Mouse (Mus musculus): ENCODE results near the gene Nop2. TPM values are rescaled to one million over a fixed set of nuclear protein-coding genes. Genes with fewer than 3 reads are reported as not detected.

Gene Nop2
- total and polyA plus RNA-seq, 3 experiments, result 12.0 to 51.7 (median 40.9) TPM

- DNase-seq, result no peak
These were observed 40.8 kb downstream of the Nop2 start for GRCm38 (mm10) chr6:125172474-125172873.

GRCm38 (mm10) chr6:125173256-125173655 lies 41.5 kb downstream of the Nop2 start:
- DNase-seq, result peak; percentile 85

GRCm38 (mm10) chr6:125175469-125175868 lies 43.8 kb downstream of the Nop2 start:
- no peak for DNase-seq

- peak; percentile 71 for DNase-seq
These were observed 47.9 kb downstream of the Nop2 start for GRCm38 (mm10) chr6:125179601-125180000.

GRCm38 (mm10) chr6:125182133-125182532 lies 50.4 kb downstream of the Nop2 start:
- DNase-seq, result no peak

GRCm38 (mm10) chr6:125186203-125186602 lies 54.5 kb downstream of the Nop2 start:
- no peak for DNase-seq

- no peak for DNase-seq
These were observed 59.1 kb downstream of the Nop2 start for GRCm38 (mm10) chr6:125190816-125191215.

GRCm38 (mm10) chr6:125191332-125192015 lies 59.8 kb downstream of the Nop2 start, which contains the start of the genes Ncapd2 and Mrpl51:
Gene Ncapd2 (minus strand): TSS chr6:125191701.
Gene Mrpl51 (plus strand): TSS chr6:125191801.
- DNase-seq, result peak; percentile 97

- peak; percentile 93 for DNase-seq
These were observed 60.5 kb downstream of the Nop2 start for GRCm38 (mm10) chr6:125192016-125192714.

- DNase-seq, result no peak
These were observed 61.1 kb downstream of the Nop2 start for GRCm38 (mm10) chr6:125192841-125193240.

GRCm38 (mm10) chr6:125193390-125193789 lies 61.7 kb downstream of the Nop2 start:
- DNase-seq, result no peak

Small RNA genes within 50 kb of the gene (microRNA-seq; reads per million reads assigned to microRNA genes)
- gene Mir7045, result 0.41 to 0.66 reads per million in 2 experiments

Other genes starting within 250 kb of the Nop2 start
- gene Cd4, start 243.7 kb upstream of the Nop2 start, total RNA-seq (2021), result under 1 TPM; 0.31 to 0.55 TPM
- 0.52 and 0.61 TPM in 2 replicates for gene Cd4, start 243.7 kb upstream of the Nop2 start, polyA plus RNA-seq (2012; rRNA removed)
- gene Lag3, start 220.2 kb upstream of the Nop2 start, total RNA-seq (2021), result 1 to 10 TPM; 1.1 to 1.5 TPM
- 2.1 and 2.5 TPM in 2 replicates for gene Lag3, start 220.2 kb upstream of the Nop2 start, polyA plus RNA-seq (2012; rRNA removed)
- gene Ptms, start 211.8 kb upstream of the Nop2 start, total RNA-seq (2021), result 100 to 1,000 TPM; 828 to 858 TPM
- gene Ptms, start 211.8 kb upstream of the Nop2 start, polyA plus RNA-seq (2012; rRNA removed), result 2,208 and 2,873 TPM in 2 replicates
- gene Mlf2, start 200.5 kb upstream of the Nop2 start, total RNA-seq (2021), result 100 to 1,000 TPM; 269 to 320 TPM
- 390 and 451 TPM in 2 replicates for gene Mlf2, start 200.5 kb upstream of the Nop2 start, polyA plus RNA-seq (2012; rRNA removed)
- gene Cops7a, start 166.4 kb upstream of the Nop2 start, total RNA-seq (2021), result 100 to 1,000 TPM; 128 to 152 TPM
- 220 and 384 TPM in 2 replicates for gene Cops7a, start 166.4 kb upstream of the Nop2 start, polyA plus RNA-seq (2012; rRNA removed)
- 1 to 10 TPM in 1 of 2 experiments, under 1 TPM in 1; 0.89 to 2.0 TPM for gene Pianp, start 135.2 kb upstream of the Nop2 start, total RNA-seq (2021)
- gene Pianp, start 135.2 kb upstream of the Nop2 start, polyA plus RNA-seq (2012; rRNA removed), result 4.2 and 9.0 TPM in 2 replicates
- gene Zfp384, start 122.8 kb upstream of the Nop2 start, total RNA-seq (2021), result 10 to 100 TPM; 38.5 to 56.9 TPM
- 70.6 and 98.2 TPM in 2 replicates for gene Zfp384, start 122.8 kb upstream of the Nop2 start, polyA plus RNA-seq (2012; rRNA removed)
- gene Ing4, start 92.1 kb upstream of the Nop2 start, total RNA-seq (2021), result 10 to 100 TPM; 51.0 to 60.6 TPM
- 35.5 and 37.4 TPM in 2 replicates for gene Ing4, start 92.1 kb upstream of the Nop2 start, polyA plus RNA-seq (2012; rRNA removed)
- 10 to 100 TPM in 1 of 2 experiments, 1 to 10 TPM in 1; 4.4 to 12.2 TPM for gene Acrbp, start 82.2 kb upstream of the Nop2 start, total RNA-seq (2021)
- 14.0 and 15.9 TPM in 2 replicates for gene Acrbp, start 82.2 kb upstream of the Nop2 start, polyA plus RNA-seq (2012; rRNA removed)
- gene Lpar5, start 64.0 kb upstream of the Nop2 start, total RNA-seq (2021), result under 1 TPM; 0.61 to 0.83 TPM
- 3.1 and 4.3 TPM in 2 replicates for gene Lpar5, start 64.0 kb upstream of the Nop2 start, polyA plus RNA-seq (2012; rRNA removed)
- 100 to 1,000 TPM; 139 to 156 TPM for gene Chd4, start 35.9 kb upstream of the Nop2 start, total RNA-seq (2021)
- 54.1 and 58.1 TPM in 2 replicates for gene Chd4, start 35.9 kb upstream of the Nop2 start, polyA plus RNA-seq (2012; rRNA removed)
- gene Iffo1, start 13.3 kb downstream of the Nop2 start, total RNA-seq (2021), result 10 to 100 TPM; 13.8 to 21.4 TPM
- gene Iffo1, start 13.3 kb downstream of the Nop2 start, polyA plus RNA-seq (2012; rRNA removed), result 73.1 and 80.0 TPM in 2 replicates
- gene Gapdh, start 34.6 kb downstream of the Nop2 start, total RNA-seq (2021), result 1,000 to 10,000 TPM; 2,613 to 2,674 TPM
- gene Gapdh, start 34.6 kb downstream of the Nop2 start, polyA plus RNA-seq (2012; rRNA removed), result 2,736 and 3,470 TPM in 2 replicates
- 10 to 100 TPM; 20.4 to 25.5 TPM for gene Ncapd2, start 59.8 kb downstream of the Nop2 start, total RNA-seq (2021)
- 25.2 and 28.7 TPM in 2 replicates for gene Ncapd2, start 59.8 kb downstream of the Nop2 start, polyA plus RNA-seq (2012; rRNA removed)
- gene Mrpl51, start 59.9 kb downstream of the Nop2 start, total RNA-seq (2021), result 100 to 1,000 TPM; 162 to 208 TPM
- gene Mrpl51, start 59.9 kb downstream of the Nop2 start, polyA plus RNA-seq (2012; rRNA removed), result 44.2 and 45.1 TPM in 2 replicates
- gene Vamp1, start 83.6 kb downstream of the Nop2 start, total RNA-seq (2021), result 10 to 100 TPM; 35.7 to 39.7 TPM
- gene Vamp1, start 83.6 kb downstream of the Nop2 start, polyA plus RNA-seq (2012; rRNA removed), result 46.2 and 47.0 TPM in 2 replicates
- 10 to 100 TPM; 11.3 to 15.6 TPM for gene Tapbpl, start 100.0 kb downstream of the Nop2 start, total RNA-seq (2021)
- 12.0 and 12.1 TPM in 2 replicates for gene Tapbpl, start 100.0 kb downstream of the Nop2 start, polyA plus RNA-seq (2012; rRNA removed)
- under 1 TPM; 0.43 to 0.73 TPM for gene Cd27, start 105.1 kb downstream of the Nop2 start, total RNA-seq (2021)
- gene Cd27, start 105.1 kb downstream of the Nop2 start, polyA plus RNA-seq (2012; rRNA removed), result 0.74 and 0.88 TPM in 2 replicates
- not detected for gene Tuba3a, start 154.1 kb downstream of the Nop2 start, total RNA-seq (2021)
- not detected in 2 replicates for gene Tuba3a, start 154.1 kb downstream of the Nop2 start, polyA plus RNA-seq (2012; rRNA removed)
- gene Ltbr, start 182.0 kb downstream of the Nop2 start, total RNA-seq (2021), result 10 to 100 TPM; 75.1 to 78.7 TPM
- gene Ltbr, start 182.0 kb downstream of the Nop2 start, polyA plus RNA-seq (2012; rRNA removed), result 179 and 206 TPM in 2 replicates
- 1 to 10 TPM; 1.2 to 1.7 TPM for gene Scnn1a, start 188.8 kb downstream of the Nop2 start, total RNA-seq (2021)
- gene Scnn1a, start 188.8 kb downstream of the Nop2 start, polyA plus RNA-seq (2012; rRNA removed), result 1.9 and 2.5 TPM in 2 replicates
- 100 to 1,000 TPM; 208 to 308 TPM for gene Tnfrsf1a, start 217.5 kb downstream of the Nop2 start, total RNA-seq (2021)
- 284 and 368 TPM in 2 replicates for gene Tnfrsf1a, start 217.5 kb downstream of the Nop2 start, polyA plus RNA-seq (2012; rRNA removed)
- gene Plekhg6, start 248.9 kb downstream of the Nop2 start, total RNA-seq (2021), result under 1 TPM in 1 of 2 experiments, not detected in 1; 0.21 TPM
- 0.02 and 0.11 TPM in 2 replicates for gene Plekhg6, start 248.9 kb downstream of the Nop2 start, polyA plus RNA-seq (2012; rRNA removed)